Mouse (Mus musculus): ENCODE data around the gene Mrpl3. TPM values are rescaled to one million over a fixed set of nuclear protein-coding genes. Genes with fewer than 3 reads are reported as not detected.

Mrpl3 gene
- 109 TPM in 2 replicates for polyA plus RNA-seq (2015; fragmentation: Nextera tagmentation; extraction: Ambion mirVana)

- peak within 1 kb of the TSS; percentile 82 for H3K4me2 ChIP-seq
- H3K4me3 ChIP-seq = peak within 1 kb of the TSS; percentile 100
- peaks cover 35% of the 10 kb centered on the region for H3K36me3 ChIP-seq
- peak within 1 kb of the TSS; percentile 83 for H3K27ac ChIP-seq (replicated peaks)
- peaks cover 9% of the 10 kb centered on the region for H3K4me1 ChIP-seq
- under 1% methylated on average over 31 of the region's 31 CpGs for WGBS
- peak within 1 kb of the TSS; percentile 99 for H3K9ac ChIP-seq
- H3K9me3 ChIP-seq = no peaks in the 10 kb centered on the region
- H3K27me3 ChIP-seq (replicated peaks) = no peaks in the 10 kb centered on the region; the same call in 1 of the 2 replicates
- ATAC-seq (ENCODE audit: extremely low read depth, insufficient number of reproducible peaks, low FRiP score, low TSS enrichment) = no peak
These were observed at the start of gene Mrpl3 for GRCm38 (mm10) chr9:105053147-105053557. Gene Mrpl3 (plus strand): TSS chr9:105053239.

GRCm38 (mm10) chr9:105010721-105011120, 42.3 kb upstream of the Mrpl3 start:
- Histone ChIP-seq H3K36me3 (no peaks in the 10 kb centered on the region), H3K4me2 (no peak overlapping the region), H3K27me3 (replicated peaks) (no peaks in the 10 kb centered on the region), H3K9me3 (no peaks in the 10 kb centered on the region), H3K27ac (replicated peaks) (no peak overlapping the region), H3K4me3 (no peak overlapping the region), H3K4me1 (no peaks in the 10 kb centered on the region), H3K9ac (no peak overlapping the region)
- WGBS = 27% methylated on average over 2 of the region's 2 CpGs
- no peak for ATAC-seq (ENCODE audit: extremely low read depth, insufficient number of reproducible peaks, low FRiP score, low TSS enrichment)

GRCm38 (mm10) chr9:105018186-105018585, 34.9 kb upstream of the Mrpl3 start:
- 82% methylated on average over 7 of the region's 7 CpGs for WGBS
- no peak overlapping the region for H3K4me2 ChIP-seq
- ATAC-seq (ENCODE audit: extremely low read depth, insufficient number of reproducible peaks, low FRiP score, low TSS enrichment) = no peak
- H3K27ac ChIP-seq (replicated peaks) = no peak overlapping the region
- H3K9ac ChIP-seq = no peak overlapping the region
- H3K4me3 ChIP-seq = no peak overlapping the region
- H3K27me3 ChIP-seq (replicated peaks) = no peaks in the 10 kb centered on the region
- no peaks in the 10 kb centered on the region for H3K4me1 ChIP-seq
- H3K36me3 ChIP-seq = no peaks in the 10 kb centered on the region
- H3K9me3 ChIP-seq = no peaks in the 10 kb centered on the region

GRCm38 (mm10) chr9:105028311-105028710, 24.7 kb upstream of the Mrpl3 start:
- H3K4me1 ChIP-seq = no peaks in the 10 kb centered on the region
- ATAC-seq (ENCODE audit: extremely low read depth, insufficient number of reproducible peaks, low FRiP score, low TSS enrichment) = no peak
- no peak overlapping the region for H3K9ac ChIP-seq
- H3K36me3 ChIP-seq = no peaks in the 10 kb centered on the region
- H3K27me3 ChIP-seq (replicated peaks) = no peaks in the 10 kb centered on the region
- 64% methylated on average over 3 of the region's 3 CpGs for WGBS
- H3K4me3 ChIP-seq = no peak overlapping the region
- H3K9me3 ChIP-seq = no peaks in the 10 kb centered on the region
- no peak overlapping the region for H3K27ac ChIP-seq (replicated peaks)
- no peak overlapping the region for H3K4me2 ChIP-seq

GRCm38 (mm10) chr9:105032572-105032971, 20.5 kb upstream of the Mrpl3 start:
- Histone ChIP-seq H3K36me3 (no peaks in the 10 kb centered on the region), H3K27me3 (replicated peaks) (no peaks in the 10 kb centered on the region), H3K9me3 (no peaks in the 10 kb centered on the region), H3K4me2 (no peak overlapping the region), H3K9ac (no peak overlapping the region), H3K4me1 (no peaks in the 10 kb centered on the region), H3K27ac (replicated peaks) (no peak overlapping the region), H3K4me3 (no peak overlapping the region)
- no peak for ATAC-seq (ENCODE audit: extremely low read depth, insufficient number of reproducible peaks, low FRiP score, low TSS enrichment)
- WGBS = 79% methylated on average over 9 of the region's 9 CpGs

GRCm38 (mm10) chr9:105033641-105034040, 19.4 kb upstream of the Mrpl3 start:
- no peak overlapping the region for H3K27ac ChIP-seq (replicated peaks)
- ATAC-seq (ENCODE audit: extremely low read depth, insufficient number of reproducible peaks, low FRiP score, low TSS enrichment) = no peak
- whole genome bisulfite sequencing = 77% methylated on average over 7 of the region's 7 CpGs

GRCm38 (mm10) chr9:105037847-105038246, 15.2 kb upstream of the Mrpl3 start:
- 58% methylated on average over 3 of the region's 3 CpGs for WGBS

More at GRCm38 (mm10) chr9:105033641-105034040, 19.4 kb upstream of the Mrpl3 start:
- H3K4me2 ChIP-seq = no peak overlapping the region
- H3K4me1 ChIP-seq = no peaks in the 10 kb centered on the region
- H3K9ac ChIP-seq = no peak overlapping the region
- no peaks in the 10 kb centered on the region for H3K27me3 ChIP-seq (replicated peaks)
- no peaks in the 10 kb centered on the region for H3K9me3 ChIP-seq
- no peaks in the 10 kb centered on the region for H3K36me3 ChIP-seq
- H3K4me3 ChIP-seq = no peak overlapping the region

GRCm38 (mm10) chr9:105046014-105046413, 7.0 kb upstream of the Mrpl3 start:
- H3K9me3 ChIP-seq = no peaks in the 10 kb centered on the region
- WGBS = 61% methylated on average over 7 of the region's 7 CpGs
- no peak overlapping the region for H3K27ac ChIP-seq (replicated peaks)
- no peak overlapping the region for H3K4me2 ChIP-seq
- H3K27me3 ChIP-seq (replicated peaks) = no peaks in the 10 kb centered on the region; the same call in 1 of the 2 replicates
- ATAC-seq (ENCODE audit: extremely low read depth, insufficient number of reproducible peaks, low FRiP score, low TSS enrichment) = no peak
- H3K4me1 ChIP-seq = no peaks in the 10 kb centered on the region
- H3K36me3 ChIP-seq = no peaks in the 10 kb centered on the region
- H3K4me3 ChIP-seq = no peak overlapping the region
- no peak overlapping the region for H3K9ac ChIP-seq

More at GRCm38 (mm10) chr9:105037847-105038246, 15.2 kb upstream of the Mrpl3 start:
- no peak for ATAC-seq (ENCODE audit: extremely low read depth, insufficient number of reproducible peaks, low FRiP score, low TSS enrichment)
- no peak overlapping the region for H3K4me3 ChIP-seq
- no peaks in the 10 kb centered on the region for H3K27me3 ChIP-seq (replicated peaks)
- H3K4me1 ChIP-seq = no peaks in the 10 kb centered on the region
- no peak overlapping the region for H3K27ac ChIP-seq (replicated peaks)
- no peaks in the 10 kb centered on the region for H3K9me3 ChIP-seq
- no peaks in the 10 kb centered on the region for H3K36me3 ChIP-seq
- no peak overlapping the region for H3K4me2 ChIP-seq
- no peak overlapping the region for H3K9ac ChIP-seq

- 60% methylated on average over 10 of the region's 10 CpGs for WGBS
- H3K27ac ChIP-seq (replicated peaks) = no peak overlapping the region
- H3K9ac ChIP-seq = no peak overlapping the region
- no peak overlapping the region for H3K4me2 ChIP-seq
- no peaks in the 10 kb centered on the region for H3K4me1 ChIP-seq
- no peaks in the 10 kb centered on the region for H3K36me3 ChIP-seq
- H3K9me3 ChIP-seq = no peaks in the 10 kb centered on the region
- no peak overlapping the region for H3K4me3 ChIP-seq
- ATAC-seq (ENCODE audit: extremely low read depth, insufficient number of reproducible peaks, low FRiP score, low TSS enrichment) = no peak
- no peaks in the 10 kb centered on the region; the same call in 1 of the 2 replicates for H3K27me3 ChIP-seq (replicated peaks)
These were observed 4.7 kb upstream of the Mrpl3 start for GRCm38 (mm10) chr9:105048351-105048750.

- H3K27ac ChIP-seq (replicated peaks) = no peak overlapping the region
- 41% methylated on average over 2 of the region's 2 CpGs for WGBS
These were observed 3.4 kb upstream of the Mrpl3 start for GRCm38 (mm10) chr9:105049636-105050035.

GRCm38 (mm10) chr9:105050257-105050656, 2.8 kb upstream of the Mrpl3 start:
- H3K27ac ChIP-seq (replicated peaks) = no peak overlapping the region
- H3K4me2 ChIP-seq = no peak overlapping the region
- WGBS = 54% methylated on average over 2 of the region's 2 CpGs
- H3K27me3 ChIP-seq (replicated peaks) = no peaks in the 10 kb centered on the region; the same call in 1 of the 2 replicates
- peaks cover 9% of the 10 kb centered on the region for H3K4me1 ChIP-seq
- no peak for ATAC-seq (ENCODE audit: extremely low read depth, insufficient number of reproducible peaks, low FRiP score, low TSS enrichment)
- H3K36me3 ChIP-seq = peaks cover 8% of the 10 kb centered on the region
- no peak overlapping the region for H3K9ac ChIP-seq
- H3K4me3 ChIP-seq = no peak overlapping the region
- no peaks in the 10 kb centered on the region for H3K9me3 ChIP-seq

More at GRCm38 (mm10) chr9:105049636-105050035, 3.4 kb upstream of the Mrpl3 start:
- Histone ChIP-seq H3K36me3 (peaks cover 3% of the 10 kb centered on the region), H3K27me3 (replicated peaks) (no peaks in the 10 kb centered on the region; the same call in 1 of the 2 replicates), H3K9ac (no peak overlapping the region), H3K4me3 (no peak overlapping the region), H3K4me1 (peaks cover 9% of the 10 kb centered on the region), H3K9me3 (no peaks in the 10 kb centered on the region), H3K4me2 (no peak overlapping the region)
- no peak for ATAC-seq (ENCODE audit: extremely low read depth, insufficient number of reproducible peaks, low FRiP score, low TSS enrichment)

- Histone ChIP-seq H3K4me3 (peak overlapping the region; percentile 100), H3K9ac (peak overlapping the region; percentile 99), H3K27me3 (replicated peaks) (no peaks in the 10 kb centered on the region; the same call in 1 of the 2 replicates), H3K27ac (replicated peaks) (peak overlapping the region; percentile 83; the same call in 1 of the 2 replicates), H3K4me2 (peak overlapping the region; percentile 82), H3K9me3 (no peaks in the 10 kb centered on the region), H3K36me3 (peaks cover 42% of the 10 kb centered on the region), H3K4me1 (peaks cover 9% of the 10 kb centered on the region)
- WGBS = 39% methylated on average over 4 of the region's 4 CpGs
- ATAC-seq (ENCODE audit: extremely low read depth, insufficient number of reproducible peaks, low FRiP score, low TSS enrichment) = no peak
These were observed 773 bp downstream of the Mrpl3 start for GRCm38 (mm10) chr9:105053812-105054211.

Data from heart, embryonic 13.5 days (tissue).